Comparison of ENCODE assay signal across 7 mouse cellular contexts in the genomic region with DNA sequence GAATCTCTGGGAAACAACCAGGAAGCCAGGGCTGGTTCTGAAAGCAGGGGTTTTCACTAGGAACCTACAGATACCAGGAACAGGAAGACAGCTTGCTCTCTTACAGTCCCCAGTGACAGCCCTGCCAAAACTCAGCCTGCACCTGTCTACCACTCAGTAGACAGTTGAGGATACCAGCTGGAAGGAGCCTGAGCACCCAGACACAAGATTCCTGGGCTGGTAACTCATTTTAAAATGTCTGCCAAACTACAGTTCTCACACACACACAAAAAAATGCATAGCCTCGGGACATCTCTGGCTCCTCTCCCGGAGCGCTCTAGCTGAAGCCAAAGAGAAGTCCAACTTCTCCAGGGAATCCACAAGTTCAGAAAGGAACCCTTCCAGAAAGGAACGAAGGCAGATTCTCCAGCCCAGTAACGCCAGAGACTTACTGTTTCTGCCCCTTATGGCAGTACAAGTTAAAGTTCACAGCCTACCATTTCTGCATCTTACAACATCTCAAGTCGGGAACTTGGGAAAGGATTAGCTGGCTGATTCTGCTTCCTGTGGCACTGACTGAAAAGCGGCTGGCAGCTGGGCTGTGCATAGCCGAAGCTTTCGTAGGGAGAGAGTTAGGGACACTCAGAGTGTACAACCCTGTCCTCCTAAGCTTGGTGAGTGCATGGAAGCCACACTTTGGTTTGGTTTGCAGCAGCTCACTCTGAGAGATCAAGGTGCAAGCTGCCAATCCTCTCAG. TPM values are rescaled to one million over a fixed set of nuclear protein-coding genes. Genes with fewer than 3 reads are reported as not detected.
DNase-seq lines count a peak whose midpoint lies in the region; ATAC-seq and TF ChIP-seq lines count a peak whose summit lies in the region.

No protein-coding gene starts in this region.

- intact Hi-C loops in left cerebral cortex, postnatal 25 days (cut with DNase I): loop anchor here (2.0 kb wide), 1 partner anchor 24 kb away; a partner anchor contains a TSS

- H3K4me2 ChIP-seq in hindbrain, embryonic 16.5 days (ENCODE audit: low read length): peak overlapping the region; percentile 34

- DNase-seq in G1E (ENCODE audit: low spot score): no peak
- peak; percentile 88 for DNase-seq in brain, adult 2 months (ENCODE audit: low read depth, low spot score)
- DNase-seq in frontal cortex, postnatal 10 days (ENCODE audit: low spot score in 2 of 2): peak; percentile 18 to 34
- DNase-seq in left cerebral cortex, postnatal 25 days (ENCODE audit: low spot score in 2 of 2): peak; percentile 43 to 86
- peak; percentile 75 for DNase-seq in right cerebral cortex, adult 18-20 months
- DNase-seq in spleen, postnatal 4 days (ENCODE audit: low spot score in 2 of 2): no peak

- peak overlapping the region; percentile 49; the same call in 1 of the 2 replicates for H3K4me3 ChIP-seq in G1E (ENCODE audit: low read depth, low read length)
- H3K4me3 ChIP-seq in hindbrain, embryonic 16.5 days (ENCODE audit: low read length): no peak overlapping the region

- H3K4me1 ChIP-seq in G1E (ENCODE audit: insufficient read depth, low read depth, low read length): peaks cover 86% of the 10 kb centered on the region
- peaks cover 17% of the 10 kb centered on the region for H3K4me1 ChIP-seq in hindbrain, embryonic 16.5 days (ENCODE audit: control insufficient read depth, insufficient read depth, low read depth, low read length)

- no peaks in the 10 kb centered on the region for H3K9me3 ChIP-seq in G1E (replicated peaks)
- no peaks in the 10 kb centered on the region for H3K9me3 ChIP-seq in hindbrain, embryonic 16.5 days (ENCODE audit: control insufficient read depth, low read length)

- H3K36me3 ChIP-seq in G1E (replicated peaks): peaks cover 4% of the 10 kb centered on the region
- no peaks in the 10 kb centered on the region for H3K36me3 ChIP-seq in hindbrain, embryonic 16.5 days (ENCODE audit: control insufficient read depth, insufficient read depth, low read length)

- no peaks in the 10 kb centered on the region for H3K27me3 ChIP-seq in G1E (ENCODE audit: insufficient read depth, low read length)
- no peaks in the 10 kb centered on the region for H3K27me3 ChIP-seq in hindbrain, embryonic 16.5 days (replicated peaks; ENCODE audit: control insufficient read depth, insufficient read depth, low read length)

- peak overlapping the region; percentile 59; the same call in 1 of the 2 replicates for H3K27ac ChIP-seq in hindbrain, embryonic 16.5 days (ENCODE audit: low read depth, low read length)

- WGBS in hindbrain, embryonic 16.5 days: 46% methylated on average over 9 of the region's 9 CpGs

- no peak for TF ChIP-seq CTCF in G1E (IDR thresholded peaks at IDR 0.05; ENCODE audit: low read depth, low read length)

- H3K9ac ChIP-seq in hindbrain, embryonic 16.5 days (ENCODE audit: low read depth, low read length): 0 out of 2 replicates have a peak overlapping the region, but pooled peaks have one; percentile 8

- ATAC-seq in G1E (ENCODE audit: extremely low read depth, insufficient number of reproducible peaks, low FRiP score, poor library complexity, severe bottlenecking): no peak
- ATAC-seq in hindbrain, embryonic 16.5 days: peak; percentile 74

RNA-seq across cellular contexts. Expression of a gene that starts 24.2 kb away (rescaled TPM):
- 81.0 and 90.6 TPM in 2 replicates for total RNA-seq in G1E (2014; fragmentation: Nextera tagmentation)
- total RNA-seq in G1E (2017): 20.1 and 26.1 TPM in 2 replicates
- polyA plus RNA-seq in G1E (2012): 14.0 and 19.0 TPM in 2 replicates
- polyA plus RNA-seq in hindbrain, embryonic 16.5 days (2015; fragmentation: Nextera tagmentation; extraction: Ambion mirVana): 15.4 and 19.1 TPM in 2 replicates
- total RNA-seq in left cerebral cortex, postnatal 25 days (2021): 10 to 100 TPM; 23.2 to 29.4 TPM

Comparison
In these comparisons a context has a peak if more than half of its experiments do, and no peak if none do; other contexts are left out.
1. DNase-seq: peak in brain, adult 2 months (single experiment), frontal cortex, postnatal 10 days (2 of 2), left cerebral cortex, postnatal 25 days (2 of 2) and right cerebral cortex, adult 18-20 months (single experiment); none in G1E (single experiment) and spleen, postnatal 4 days (0 of 2).